Mouse (Mus musculus): Measurements from ENCODE around the gene Slc39a11. TPM values are rescaled to one million over a fixed set of nuclear protein-coding genes. Genes with fewer than 3 reads are reported as not detected.

The Slc39a11 gene
- polyA plus RNA-seq, 1 experiment from 2014 or later: 41.6 TPM

- Histone ChIP-seq H3K9ac (replicated peaks; ENCODE audit: low read depth, low read length) (no peak overlapping the region), H3K27me3 (replicated peaks; ENCODE audit: control insufficient read depth, insufficient read depth, low read length) (no peaks in the 10 kb centered on the region), H3K27ac (ENCODE audit: low read length) (no peak overlapping the region), H3K4me3 (replicated peaks; ENCODE audit: low read length) (no peak overlapping the region), H3K4me2 (ENCODE audit: low read length) (no peak overlapping the region), H3K36me3 (ENCODE audit: control insufficient read depth, insufficient read depth) (no peaks in the 10 kb centered on the region), H3K4me1 (replicated peaks; ENCODE audit: control insufficient read depth, insufficient read depth, low read length) (peaks cover 4% of the 10 kb centered on the region), H3K9me3 (ENCODE audit: control insufficient read depth, low read length) (no peaks in the 10 kb centered on the region)
- WGBS: 54% methylated on average over 13 of the region's 13 CpGs
- ATAC-seq: no peak
Measured at GRCm38 (mm10) chr11:113368046-113368445, 281.8 kb downstream of the Slc39a11 start.

GRCm38 (mm10) chr11:113366257-113367030 is 283.4 kb downstream of the Slc39a11 start:
- H3K27me3 ChIP-seq (replicated peaks; ENCODE audit: control insufficient read depth, insufficient read depth, low read length): no peaks in the 10 kb centered on the region
- H3K9me3 ChIP-seq (ENCODE audit: control insufficient read depth, low read length): no peaks in the 10 kb centered on the region
- H3K4me3 ChIP-seq (replicated peaks; ENCODE audit: low read length): no peak overlapping the region
- peaks cover 4% of the 10 kb centered on the region for H3K4me1 ChIP-seq (replicated peaks; ENCODE audit: control insufficient read depth, insufficient read depth, low read length)
- WGBS: 48% methylated on average over 19 of the region's 19 CpGs
- no peak overlapping the region for H3K4me2 ChIP-seq (ENCODE audit: low read length)
- H3K36me3 ChIP-seq (ENCODE audit: control insufficient read depth, insufficient read depth): no peaks in the 10 kb centered on the region
- no peak for ATAC-seq
- H3K9ac ChIP-seq (replicated peaks; ENCODE audit: low read depth, low read length): no peak overlapping the region
- no peak overlapping the region for H3K27ac ChIP-seq (ENCODE audit: low read length)

GRCm38 (mm10) chr11:113363739-113364138 is 286.1 kb downstream of the Slc39a11 start:
- 20% methylated on average over 13 of the region's 13 CpGs for WGBS
- Histone ChIP-seq H3K9ac (replicated peaks; ENCODE audit: low read depth, low read length) (no peak overlapping the region), H3K36me3 (ENCODE audit: control insufficient read depth, insufficient read depth) (no peaks in the 10 kb centered on the region), H3K4me2 (ENCODE audit: low read length) (no peak overlapping the region), H3K9me3 (ENCODE audit: control insufficient read depth, low read length) (no peaks in the 10 kb centered on the region), H3K27me3 (replicated peaks; ENCODE audit: control insufficient read depth, insufficient read depth, low read length) (no peaks in the 10 kb centered on the region), H3K4me1 (replicated peaks; ENCODE audit: control insufficient read depth, insufficient read depth, low read length) (peaks cover 4% of the 10 kb centered on the region), H3K27ac (ENCODE audit: low read length) (no peak overlapping the region), H3K4me3 (replicated peaks; ENCODE audit: low read length) (no peak overlapping the region)
- ATAC-seq: no peak

GRCm38 (mm10) chr11:113362617-113363016 is 287.3 kb downstream of the Slc39a11 start:
- ATAC-seq: no peak
- H3K36me3 ChIP-seq (ENCODE audit: control insufficient read depth, insufficient read depth): no peaks in the 10 kb centered on the region
- H3K9me3 ChIP-seq (ENCODE audit: control insufficient read depth, low read length): no peaks in the 10 kb centered on the region
- no peak overlapping the region for H3K27ac ChIP-seq (ENCODE audit: low read length)
- H3K9ac ChIP-seq (replicated peaks; ENCODE audit: low read depth, low read length): no peak overlapping the region
- H3K4me2 ChIP-seq (ENCODE audit: low read length): no peak overlapping the region
- peaks cover 4% of the 10 kb centered on the region for H3K4me1 ChIP-seq (replicated peaks; ENCODE audit: control insufficient read depth, insufficient read depth, low read length)
- H3K4me3 ChIP-seq (replicated peaks; ENCODE audit: low read length): no peak overlapping the region
- no peaks in the 10 kb centered on the region for H3K27me3 ChIP-seq (replicated peaks; ENCODE audit: control insufficient read depth, insufficient read depth, low read length)
- 93% methylated on average over 7 of the region's 7 CpGs for WGBS

- WGBS: 88% methylated on average over 10 of the region's 10 CpGs
- H3K9me3 ChIP-seq (ENCODE audit: control insufficient read depth, low read length): no peaks in the 10 kb centered on the region
- no peak overlapping the region for H3K27ac ChIP-seq (ENCODE audit: low read length)
- H3K4me1 ChIP-seq (replicated peaks; ENCODE audit: control insufficient read depth, insufficient read depth, low read length): peaks cover 4% of the 10 kb centered on the region
- H3K27me3 ChIP-seq (replicated peaks; ENCODE audit: control insufficient read depth, insufficient read depth, low read length): no peaks in the 10 kb centered on the region
- no peaks in the 10 kb centered on the region for H3K36me3 ChIP-seq (ENCODE audit: control insufficient read depth, insufficient read depth)
- ATAC-seq: no peak
- H3K4me2 ChIP-seq (ENCODE audit: low read length): no peak overlapping the region
- H3K4me3 ChIP-seq (replicated peaks; ENCODE audit: low read length): no peak overlapping the region
- no peak overlapping the region for H3K9ac ChIP-seq (replicated peaks; ENCODE audit: low read depth, low read length)
Measured at GRCm38 (mm10) chr11:113360049-113360835, 289.6 kb downstream of the Slc39a11 start.

- 68% methylated on average over 5 of the region's 5 CpGs for WGBS
- H3K27me3 ChIP-seq (replicated peaks; ENCODE audit: control insufficient read depth, insufficient read depth, low read length): no peaks in the 10 kb centered on the region
- H3K9me3 ChIP-seq (ENCODE audit: control insufficient read depth, low read length): no peaks in the 10 kb centered on the region
- H3K36me3 ChIP-seq (ENCODE audit: control insufficient read depth, insufficient read depth): no peaks in the 10 kb centered on the region
- no peaks in the 10 kb centered on the region for H3K4me1 ChIP-seq (replicated peaks; ENCODE audit: control insufficient read depth, insufficient read depth, low read length)
- H3K4me2 ChIP-seq (ENCODE audit: low read length): no peak overlapping the region
- no peak overlapping the region for H3K4me3 ChIP-seq (replicated peaks; ENCODE audit: low read length)
- no peak overlapping the region for H3K27ac ChIP-seq (ENCODE audit: low read length)
- H3K9ac ChIP-seq (replicated peaks; ENCODE audit: low read depth, low read length): no peak overlapping the region
- ATAC-seq: no peak
Measured at GRCm38 (mm10) chr11:113355932-113356331, 293.9 kb downstream of the Slc39a11 start.

- Histone ChIP-seq H3K9ac (replicated peaks; ENCODE audit: low read depth, low read length) (no peak overlapping the region), H3K27ac (ENCODE audit: low read length) (no peak overlapping the region), H3K4me1 (replicated peaks; ENCODE audit: control insufficient read depth, insufficient read depth, low read length) (peaks cover 4% of the 10 kb centered on the region), H3K9me3 (ENCODE audit: control insufficient read depth, low read length) (peaks cover 8% of the 10 kb centered on the region; the same call in 1 of the 2 replicates), H3K36me3 (ENCODE audit: control insufficient read depth, insufficient read depth) (peaks cover 6% of the 10 kb centered on the region; the same call in 1 of the 2 replicates), H3K4me2 (ENCODE audit: low read length) (no peak overlapping the region), H3K27me3 (replicated peaks; ENCODE audit: control insufficient read depth, insufficient read depth, low read length) (no peaks in the 10 kb centered on the region), H3K4me3 (replicated peaks; ENCODE audit: low read length) (no peak overlapping the region)
- no peak for ATAC-seq
- WGBS: 74% methylated on average over 10 of the region's 12 CpGs
Measured at GRCm38 (mm10) chr11:113352085-113352815, 297.6 kb downstream of the Slc39a11 start.

GRCm38 (mm10) chr11:113350583-113350982 is 299.3 kb downstream of the Slc39a11 start:
- no peak overlapping the region for H3K4me2 ChIP-seq (ENCODE audit: low read length)
- ATAC-seq: no peak
- H3K9ac ChIP-seq (replicated peaks; ENCODE audit: low read depth, low read length): no peak overlapping the region
- H3K27me3 ChIP-seq (replicated peaks; ENCODE audit: control insufficient read depth, insufficient read depth, low read length): no peaks in the 10 kb centered on the region
- H3K9me3 ChIP-seq (ENCODE audit: control insufficient read depth, low read length): peaks cover 8% of the 10 kb centered on the region; the same call in 1 of the 2 replicates
- 93% methylated on average over 4 of the region's 4 CpGs for WGBS
- H3K4me3 ChIP-seq (replicated peaks; ENCODE audit: low read length): no peak overlapping the region
- peaks cover 6% of the 10 kb centered on the region; the same call in 1 of the 2 replicates for H3K36me3 ChIP-seq (ENCODE audit: control insufficient read depth, insufficient read depth)
- H3K4me1 ChIP-seq (replicated peaks; ENCODE audit: control insufficient read depth, insufficient read depth, low read length): peaks cover 11% of the 10 kb centered on the region
- no peak overlapping the region for H3K27ac ChIP-seq (ENCODE audit: low read length)

Measured in forebrain, embryonic 16.5 days (tissue).